Mouse (Mus musculus) MEL (cell line): Measurements from ENCODE around the gene Ntn4. TPM values are rescaled to one million over a fixed set of nuclear protein-coding genes. Genes with fewer than 3 reads are reported as not detected.
"Not testable (repeated sequence)": the region's sequence is repeated elsewhere in the genome, so short reads cannot be mapped to it uniquely, and the experiment has no call there.

Source experiments
- DNase-seq: peaks from one replicate; pipeline ENCODE4 v3.0.0; 2011; ENCODE audit warnings: low read depth, low spot score
- H3K27ac ChIP-seq: 2 replicates; pipeline ENCODE4 v1.5.1; 2012; ENCODE audit warnings: low read depth, mild to moderate bottlenecking, control low read depth, low read length, moderate library complexity; ENCODE audit not compliant: control insufficient read depth
- H3K27me3 ChIP-seq, 2 experiments: fragments of 150-350 bp in 1 of 2; sonication (generic) in 1 of 2; 2 replicates each; pipeline ENCODE4 v1.6.1; 2012; ENCODE audit warnings: low read length in 2 of 2, mild to moderate bottlenecking in 2 of 2, improper control_type of control experiment in 1 of 2, moderate library complexity in 1 of 2; ENCODE audit not compliant: insufficient read depth in 2 of 2, control insufficient read depth in 1 of 2
- H3K36me3 ChIP-seq, 2 experiments: 2 replicates each; pipeline ENCODE4 v1.6.1; 2012 to 2014; ENCODE audit warnings: low read length in 2 of 2, improper control_type of control experiment in 1 of 2, inconsistent platforms in 1 of 2, mild to moderate bottlenecking in 1 of 2; ENCODE audit not compliant: insufficient read depth in 2 of 2, control insufficient read depth in 1 of 2
- H3K4me1 ChIP-seq, 2 experiments: fragments of 150-350 bp in 1 of 2; sonication (generic) in 1 of 2; 2 replicates each; pipeline ENCODE4 v1.6.1; 2012; ENCODE audit warnings: low read length in 2 of 2, improper control_type of control experiment in 1 of 2, mild to moderate bottlenecking in 1 of 2; ENCODE audit not compliant: insufficient read depth in 2 of 2, control insufficient read depth in 1 of 2
- H3K4me3 ChIP-seq, 2 experiments: fragments of 150-350 bp in 1 of 2; sonication (generic) in 1 of 2; 2 replicates each; pipeline ENCODE4 v1.5.1; 2012; ENCODE audit warnings: low read depth in 2 of 2, low read length in 2 of 2, mild to moderate bottlenecking in 2 of 2, moderate library complexity in 2 of 2, control low read depth in 1 of 2, improper control_type of control experiment in 1 of 2; ENCODE audit not compliant: control insufficient read depth in 1 of 2, insufficient read depth in 1 of 2
- H3K79me2 ChIP-seq: 2 replicates; pipeline ENCODE4 v1.6.1; 2012; ENCODE audit warnings: mild to moderate bottlenecking, low read length, moderate library complexity; ENCODE audit not compliant: control insufficient read depth, poor library complexity, insufficient read depth
- H3K9ac ChIP-seq: 2 replicates; pipeline ENCODE4 v1.6.1; 2012; ENCODE audit warnings: low read depth, mild to moderate bottlenecking, control low read depth, low read length, moderate library complexity; ENCODE audit not compliant: control insufficient read depth, poor library complexity, severe bottlenecking
- H3K9me3 ChIP-seq: fragments of 150-350 bp; sonication (generic); replicated peaks from 2 replicates; pipeline ENCODE4 v1.6.1; 2012; ENCODE audit warnings: mild to moderate bottlenecking, low read length, improper control_type of control experiment, moderate library complexity; ENCODE audit not compliant: insufficient read depth
- EP300 ChIP-seq, 2 experiments: IDR thresholded peaks; 2 replicates each; pipeline ENCODE4 v1.6.1; 2011; ENCODE audit warnings: improper control_type of control experiment in 2 of 2, low read length in 2 of 2, low read depth in 1 of 2, mild to moderate bottlenecking in 1 of 2
- ETS1 ChIP-seq: IDR thresholded peaks from 2 replicates; pipeline ENCODE4 v1.6.1; 2012; ENCODE audit warnings: low read depth, mild to moderate bottlenecking, inconsistent platforms, low read length, improper control_type of control experiment, moderate library complexity
- KAT2A ChIP-seq: conservative IDR thresholded peaks from 2 replicates; pipeline ENCODE4 v1.6.1; 2012; ENCODE audit warnings: low read depth, low read length, improper control_type of control experiment, inconsistent platforms
- MAX ChIP-seq: IDR thresholded peaks from 2 replicates; pipeline ENCODE4 v1.6.1; 2011; ENCODE audit warnings: low read length, improper control_type of control experiment
- MAZ ChIP-seq: IDR thresholded peaks from 2 replicates; pipeline ENCODE4 v1.6.1; 2012; ENCODE audit warnings: low read depth, mild to moderate bottlenecking, inconsistent platforms, low read length, improper control_type of control experiment
- MXI1 ChIP-seq: IDR thresholded peaks from 2 replicates; pipeline ENCODE4 v1.6.1; 2011; ENCODE audit warnings: mild to moderate bottlenecking, low read depth, low read length, improper control_type of control experiment
- MYB ChIP-seq: IDR thresholded peaks from 2 replicates; pipeline ENCODE4 v1.6.1; 2011; ENCODE audit warnings: mild to moderate bottlenecking, low read depth, low read length, improper control_type of control experiment
- NELFE ChIP-seq: IDR thresholded peaks from 2 replicates; pipeline ENCODE4 v1.6.1; 2011; ENCODE audit warnings: low read depth, low read length, improper control_type of control experiment
- NRF1 ChIP-seq: IDR thresholded peaks from 2 replicates; pipeline ENCODE4 v1.6.1; 2014; ENCODE audit warnings: low read depth, mild to moderate bottlenecking, inconsistent platforms, low read length, improper control_type of control experiment, moderate library complexity; ENCODE audit not compliant: poor library complexity, insufficient read depth, severe bottlenecking
- RAD21 ChIP-seq: IDR thresholded peaks from 2 replicates; pipeline ENCODE4 v1.6.1; 2011; ENCODE audit warnings: mild to moderate bottlenecking, low read depth, low read length, improper control_type of control experiment
- RCOR1 ChIP-seq: IDR thresholded peaks from 2 replicates; pipeline ENCODE4 v1.6.1; 2012; ENCODE audit warnings: low read depth, mild to moderate bottlenecking, inconsistent platforms, low read length, improper control_type of control experiment
- TAL1 ChIP-seq: IDR thresholded peaks from 2 replicates; pipeline ENCODE4 v1.6.1; 2012; ENCODE audit warnings: mild to moderate bottlenecking, inconsistent platforms, low read length, moderate library complexity, mixed read lengths
- TBP ChIP-seq: IDR thresholded peaks from 2 replicates; pipeline ENCODE4 v1.8.0; 2011; ENCODE audit warnings: low read depth, low read length, improper control_type of control experiment
- USF2 ChIP-seq, 2 experiments: IDR thresholded peaks; 2 replicates each; pipeline ENCODE4 v1.6.1; 2011 to 2012; ENCODE audit warnings: improper control_type of control experiment in 2 of 2, low read length in 2 of 2, borderline replicate concordance in 1 of 2, inconsistent platforms in 1 of 2, low read depth in 1 of 2, mild to moderate bottlenecking in 1 of 2; ENCODE audit not compliant: insufficient read depth in 1 of 2
- ZC3H11A ChIP-seq: IDR thresholded peaks from 2 replicates; pipeline ENCODE4 v1.6.1; 2012; ENCODE audit warnings: low read depth, mild to moderate bottlenecking, inconsistent platforms, low read length, improper control_type of control experiment
- ZKSCAN1 ChIP-seq: IDR thresholded peaks from 2 replicates; pipeline ENCODE4 v1.6.1; 2012; ENCODE audit warnings: low read depth, mild to moderate bottlenecking, inconsistent platforms, low read length, improper control_type of control experiment, moderate library complexity
- ZMIZ1 ChIP-seq: IDR thresholded peaks from 2 replicates; pipeline ENCODE4 v1.6.1; 2012; ENCODE audit warnings: low read depth, mild to moderate bottlenecking, inconsistent platforms, low read length, improper control_type of control experiment, moderate library complexity
- ZNF384 ChIP-seq: IDR thresholded peaks from 2 replicates; pipeline ENCODE4 v1.6.1; 2012; ENCODE audit warnings: low read depth, mild to moderate bottlenecking, inconsistent platforms, low read length, improper control_type of control experiment
- polyA plus RNA-seq, 2 experiments: library from polyadenylated mRNA; stranded (reverse) in 1 of 2; unstranded in 1 of 2; fragments of >175 nt in 1 of 2; fragments of >200 nt in 1 of 2; gene quantifications; 2 replicates each; pipeline versions ENCODE4 v1.2.1 to v1.2.4; 2012; ENCODE audit warnings: low replicate concordance in 2 of 2, low read depth in 1 of 2; ENCODE audit not compliant: insufficient read length in 2 of 2, insufficient read depth in 1 of 2, missing spikeins in 1 of 2
- total RNA-seq: library from RNA; depleted of rRNA; stranded (reverse); fragments of 300-350 nt; gene quantifications from 2 replicates; pipeline ENCODE4 v1.2.3, GENCODE M21; 2012

The Ntn4 gene
- total and polyA plus RNA-seq, 3 experiments = not detected

- Histone ChIP-seq H3K4me3 (no peak overlapping the region), H3K79me2 (no peaks in the 10 kb centered on the region), H3K27ac (no peak overlapping the region)
- TF ChIP-seq USF2 (IDR thresholded peaks at IDR 0.05; ENCODE audit: borderline replicate concordance in 1 of 2, insufficient read depth in 1 of 2, low read depth in 1 of 2, low read length in 2 of 2) (no peak), ZNF384 (no peak), KAT2A (no peak), NRF1 (no peak), RAD21 (no peak), TBP (no peak), ZKSCAN1 (no peak), MAZ (no peak)
- TF ChIP-seq, all 39 proteins: peak for 0
- Histone ChIP-seq H3K27me3 (no peaks in the 10 kb centered on the region), H3K4me1 (no peaks in the 10 kb centered on the region), H3K9me3 (no peaks in the 10 kb centered on the region), H3K9ac (no peak overlapping the region), H3K36me3 (no peaks in the 10 kb centered on the region)
- no peak for DNase-seq
Measured at GRCm38 (mm10) chr10:93683185-93683584, 42.7 kb downstream of the Ntn4 start.

GRCm38 (mm10) chr10:93683896-93684295 is 43.4 kb downstream of the Ntn4 start:
- Histone ChIP-seq H3K79me2 (no peaks in the 10 kb centered on the region), H3K9ac (no peak overlapping the region)
- TF ChIP-seq EP300 (IDR thresholded peaks at IDR 0.05; ENCODE audit: low read depth in 1 of 2, low read length in 2 of 2) (no peak), ETS1 (no peak), MAX (no peak), RCOR1 (no peak), ZMIZ1 (no peak), ZC3H11A (no peak), MYB (no peak), MAZ (no peak), MXI1 (no peak), TAL1 (no peak), NELFE (no peak)
- TF ChIP-seq, all 39 proteins: peak for 0
- Histone ChIP-seq H3K36me3 (no peaks in the 10 kb centered on the region), H3K4me3 (no peak overlapping the region), H3K27me3 (no peaks in the 10 kb centered on the region), H3K9me3 (no peaks in the 10 kb centered on the region), H3K4me1 (0 out of 4 replicates have a peak, but pooled peaks cover 0 to 3% of the 10 kb centered on the region in 2 experiments), H3K27ac (no peak overlapping the region)
- DNase-seq = no peak

- H3K9me3 ChIP-seq, H3K27me3 ChIP-seq, H3K4me3 ChIP-seq, H3K4me1 ChIP-seq, H3K27ac ChIP-seq, DNase-seq, H3K9ac ChIP-seq, H3K36me3 ChIP-seq, H3K79me2 ChIP-seq: not testable (repeated sequence)
Measured at GRCm38 (mm10) chr10:93685416-93685815, 44.9 kb downstream of the Ntn4 start.
